Mouse (Mus musculus): ENCODE measurements around the gene Zfp148. TPM values are rescaled to one million over a fixed set of nuclear protein-coding genes. Genes with fewer than 3 reads are reported as not detected.

Zfp148 gene
- total and polyA plus RNA-seq, 3 experiments, result 15.6 to 22.2 (median 19.2) TPM

GRCm38 (mm10) chr16:33380882-33381613, 412 bp downstream of the Zfp148 start:
- Histone ChIP-seq H3K4me3 (ENCODE audit: control insufficient read depth in 1 of 2, insufficient read depth in 1 of 2, low read depth in 2 of 2, low read length in 2 of 2) (peak overlapping the region; percentile 90 to 95), H3K4me1 (ENCODE audit: control insufficient read depth in 1 of 2, insufficient read depth in 2 of 2, low read length in 2 of 2) (peaks cover 4 to 17% of the 10 kb centered on the region in 2 experiments), H3K36me3 (ENCODE audit: control insufficient read depth in 1 of 2, insufficient read depth in 2 of 2, low read length in 2 of 2) (peaks cover 0 to 23% of the 10 kb centered on the region in 2 experiments; a peak in 3 of 4 replicates), H3K79me2 (ENCODE audit: control insufficient read depth, insufficient read depth, low read length, poor library complexity) (peaks cover 54% of the 10 kb centered on the region), H3K27ac (ENCODE audit: control insufficient read depth, low read depth, low read length) (peak overlapping the region; percentile 58), H3K9ac (ENCODE audit: control insufficient read depth, low read depth, low read length, poor library complexity, severe bottlenecking) (peak overlapping the region; percentile 96), H3K9me3 (replicated peaks; ENCODE audit: insufficient read depth, low read length) (no peaks in the 10 kb centered on the region), H3K27me3 (ENCODE audit: control insufficient read depth in 1 of 2, insufficient read depth in 2 of 2, low read length in 2 of 2) (no peaks in the 10 kb centered on the region)
- peak; percentile 72 for DNase-seq (ENCODE audit: low read depth, low spot score)
- TF ChIP-seq SIN3A (IDR thresholded peaks at IDR 0.05; ENCODE audit: low read length) (peak; percentile 35; the same call in 1 of the 2 replicates), EP300 (IDR thresholded peaks at IDR 0.05; ENCODE audit: low read depth in 1 of 2, low read length in 2 of 2) (no peak), SMC3 (IDR thresholded peaks at IDR 0.05; ENCODE audit: low read depth, low read length) (no peak), POLR2AphosphoS2 (IDR thresholded peaks at IDR 0.05; ENCODE audit: low read length) (0 out of 2 replicates have a peak, but pooled peaks have one; percentile 6), HCFC1 (IDR thresholded peaks at IDR 0.05; ENCODE audit: low read depth, low read length) (peak; percentile 24; the same call in 1 of the 2 replicates), UBTF (IDR thresholded peaks at IDR 0.05; ENCODE audit: borderline replicate concordance, insufficient read depth, low read depth, low read length) (0 out of 2 replicates have a peak, but pooled peaks have one; percentile 47), MAZ (IDR thresholded peaks at IDR 0.05; ENCODE audit: low read depth, low read length) (0 out of 2 replicates have a peak, but pooled peaks have one; percentile 31)

- Histone ChIP-seq H3K27ac (ENCODE audit: control insufficient read depth, low read depth, low read length) (peak overlapping the region; percentile 53), H3K27me3 (ENCODE audit: control insufficient read depth in 1 of 2, insufficient read depth in 2 of 2, low read length in 2 of 2) (no peaks in the 10 kb centered on the region), H3K79me2 (ENCODE audit: control insufficient read depth, insufficient read depth, low read length, poor library complexity) (peaks cover 57% of the 10 kb centered on the region), H3K9me3 (replicated peaks; ENCODE audit: insufficient read depth, low read length) (no peaks in the 10 kb centered on the region), H3K9ac (ENCODE audit: control insufficient read depth, low read depth, low read length, poor library complexity, severe bottlenecking) (peak overlapping the region; percentile 96), H3K36me3 (ENCODE audit: control insufficient read depth in 1 of 2, insufficient read depth in 2 of 2, low read length in 2 of 2) (peaks cover 0 to 24% of the 10 kb centered on the region in 2 experiments; a peak in 3 of 4 replicates), H3K4me1 (ENCODE audit: control insufficient read depth in 1 of 2, insufficient read depth in 2 of 2, low read length in 2 of 2) (peaks cover 4 to 17% of the 10 kb centered on the region in 2 experiments), H3K4me3 (ENCODE audit: control insufficient read depth in 1 of 2, insufficient read depth in 1 of 2, low read depth in 2 of 2, low read length in 2 of 2) (peak overlapping the region; percentile 90 to 95)
- TF ChIP-seq MAZ (IDR thresholded peaks at IDR 0.05; ENCODE audit: low read depth, low read length) (0 out of 2 replicates have a peak, but pooled peaks have one; percentile 5), USF2 (IDR thresholded peaks at IDR 0.05; ENCODE audit: borderline replicate concordance in 1 of 2, insufficient read depth in 1 of 2, low read depth in 1 of 2, low read length in 2 of 2) (no peak)
- peak; percentile 54 for DNase-seq (ENCODE audit: low read depth, low spot score)
Observed at GRCm38 (mm10) chr16:33381614-33382245, 1.1 kb downstream of the Zfp148 start.

- H3K36me3 ChIP-seq (ENCODE audit: control insufficient read depth in 1 of 2, insufficient read depth in 2 of 2, low read length in 2 of 2), result peaks cover 0 to 28% of the 10 kb centered on the region in 2 experiments; a peak in 3 of 4 replicates
- H3K27ac ChIP-seq (ENCODE audit: control insufficient read depth, low read depth, low read length), result peak overlapping the region; percentile 53; the same call in 1 of the 2 replicates
- H3K9me3 ChIP-seq (replicated peaks; ENCODE audit: insufficient read depth, low read length), result no peaks in the 10 kb centered on the region
- peaks cover 64% of the 10 kb centered on the region for H3K79me2 ChIP-seq (ENCODE audit: control insufficient read depth, insufficient read depth, low read length, poor library complexity)
- H3K27me3 ChIP-seq (ENCODE audit: control insufficient read depth in 1 of 2, insufficient read depth in 2 of 2, low read length in 2 of 2), result no peaks in the 10 kb centered on the region
- peaks cover 4 to 19% of the 10 kb centered on the region in 2 experiments for H3K4me1 ChIP-seq (ENCODE audit: control insufficient read depth in 1 of 2, insufficient read depth in 2 of 2, low read length in 2 of 2)
- H3K9ac ChIP-seq (ENCODE audit: control insufficient read depth, low read depth, low read length, poor library complexity, severe bottlenecking), result peak overlapping the region; percentile 96
- TF ChIP-seq KAT2A (conservative IDR thresholded peaks at IDR 0.05; ENCODE audit: low read depth, low read length) (no peak), MXI1 (IDR thresholded peaks at IDR 0.05; ENCODE audit: low read depth, low read length) (peak; percentile 41; the same call in 1 of the 2 replicates)
- peak overlapping the region; percentile 90 to 95 for H3K4me3 ChIP-seq (ENCODE audit: control insufficient read depth in 1 of 2, insufficient read depth in 1 of 2, low read depth in 2 of 2, low read length in 2 of 2)
- DNase-seq (ENCODE audit: low read depth, low spot score), result peak; percentile 45
Observed at GRCm38 (mm10) chr16:33382341-33382740, 1.7 kb downstream of the Zfp148 start.

All from MEL (cell line).